Mouse (Mus musculus): ENCODE data around the gene Cbfa2t3.
A peak's percentile ranks its signal among the peaks of the same experiment; 100 is the strongest.

The Cbfa2t3 gene

DNA sequence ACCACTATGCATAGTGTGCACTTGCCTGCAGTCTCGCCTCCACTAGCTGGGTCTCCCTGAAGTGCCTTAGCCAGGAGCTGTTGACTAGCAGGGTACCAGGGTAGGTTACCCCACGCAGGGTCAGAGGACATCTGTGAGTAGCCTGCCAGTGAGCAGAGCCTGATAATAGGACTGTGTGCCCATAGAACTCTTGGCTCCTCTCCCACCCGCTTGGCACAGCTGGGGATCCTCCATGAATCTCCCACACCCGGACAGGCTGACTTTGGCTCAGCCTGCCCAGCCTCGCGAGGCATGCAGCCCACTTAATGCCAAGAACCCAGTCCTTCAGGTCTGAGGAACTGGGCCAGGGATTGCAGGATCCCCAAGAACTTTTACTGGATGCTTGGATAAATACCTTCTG is 7.9 kb downstream of the Cbfa2t3 start:
- DNase-seq (ENCODE audit: low spot score) = peak; percentile 34

DNA sequence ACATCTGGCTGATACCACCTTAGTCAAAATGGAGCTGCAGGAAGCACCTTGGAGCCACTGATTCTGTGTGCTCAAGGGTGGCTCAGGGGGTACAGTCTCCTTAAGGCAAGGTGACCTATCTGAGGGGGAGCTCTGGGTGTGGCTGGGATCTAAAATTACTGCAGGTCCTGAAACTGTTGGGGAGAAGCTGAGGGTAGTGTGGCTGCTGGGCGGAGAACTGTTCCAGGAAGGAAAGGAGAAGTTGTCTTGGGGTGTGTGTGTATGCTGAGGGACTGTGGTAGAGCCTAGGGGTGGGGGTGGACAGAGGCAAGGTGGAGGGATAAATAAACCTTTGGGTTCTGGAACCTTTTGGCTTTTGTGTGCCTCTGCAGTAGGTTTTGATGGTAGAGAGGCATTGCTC is 9.6 kb downstream of the Cbfa2t3 start:
- DNase-seq (ENCODE audit: low spot score) = no peak

GRCm38 (mm10) chr8:122686879-122687278 is 12.0 kb downstream of the Cbfa2t3 start:
- DNase-seq (ENCODE audit: low spot score) = no peak

DNA sequence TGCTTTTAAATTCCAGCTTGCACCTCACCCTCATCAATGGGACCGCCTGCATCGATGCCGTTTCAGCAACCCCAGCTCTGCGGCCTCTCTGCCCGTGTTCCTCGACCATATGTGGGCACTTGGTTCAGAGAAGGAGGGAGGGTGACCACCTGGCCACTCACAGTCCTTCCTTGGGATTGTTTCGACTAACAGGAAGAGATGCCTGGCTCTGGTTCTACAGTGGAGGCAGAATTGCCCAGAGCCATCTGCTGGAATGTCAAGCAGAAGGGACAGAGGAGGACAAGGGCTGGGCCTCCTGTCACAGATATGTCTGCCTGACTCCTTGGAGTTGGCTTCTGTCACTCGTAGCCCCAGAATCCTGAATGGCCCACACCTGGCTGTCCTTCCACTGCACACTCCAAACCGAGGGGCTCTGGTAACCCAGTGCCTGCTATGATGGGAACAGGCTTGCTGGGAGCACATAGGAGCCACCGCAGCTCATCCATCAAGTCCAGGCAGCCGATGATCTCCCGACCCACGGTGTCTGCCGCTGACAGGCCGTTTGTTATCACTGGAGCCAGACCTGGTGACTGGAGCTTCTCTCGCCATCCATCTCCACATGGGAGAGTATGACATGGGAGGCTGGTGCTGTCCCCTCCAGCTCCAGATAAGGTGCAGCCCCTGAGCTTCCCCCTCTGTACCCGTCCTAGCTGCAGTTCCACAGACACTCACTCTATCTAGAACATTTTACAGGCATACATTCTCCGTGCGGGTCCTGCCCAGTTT is 13.6 kb downstream of the Cbfa2t3 start:
- DNase-seq (ENCODE audit: low spot score) = no peak

GRCm38 (mm10) chr8:122682820-122683219 is 16.1 kb downstream of the Cbfa2t3 start:
- no peak for DNase-seq (ENCODE audit: low spot score)

- no peak for DNase-seq (ENCODE audit: low spot score)
Observed at GRCm38 (mm10) chr8:122680171-122680570, 18.7 kb downstream of the Cbfa2t3 start.

DNA sequence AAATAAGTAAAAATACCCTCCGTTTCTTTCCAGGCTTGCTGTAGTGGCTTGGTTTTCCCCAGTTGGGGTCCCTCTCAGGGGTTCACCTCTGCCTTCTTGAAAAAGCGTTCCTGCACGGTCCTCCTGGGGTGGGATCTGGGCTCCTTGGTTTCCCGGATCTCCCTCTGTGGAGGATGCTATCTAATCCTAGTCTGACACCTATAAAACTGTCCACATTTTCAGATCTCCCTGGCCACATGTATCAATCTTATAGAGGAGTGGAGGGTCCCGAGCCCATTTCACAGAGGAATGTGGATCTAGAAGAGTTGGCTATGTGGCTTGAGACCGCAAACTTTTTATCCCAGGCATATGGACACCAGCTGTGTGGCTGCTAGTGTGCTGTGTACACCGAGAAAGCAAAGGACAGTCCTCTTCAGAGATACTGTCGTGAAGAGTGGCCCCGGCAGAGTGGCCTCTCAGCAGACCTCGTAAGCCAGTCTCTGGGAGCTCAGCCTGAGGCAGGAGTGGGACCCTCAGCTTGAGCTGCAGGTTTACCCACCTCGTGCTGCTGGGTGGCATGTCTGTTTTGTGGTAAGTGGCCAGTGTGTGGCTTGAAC is 19.5 kb downstream of the Cbfa2t3 start:
- no peak for DNase-seq (ENCODE audit: low spot score)

GRCm38 (mm10) chr8:122678896-122679210 is 20.1 kb downstream of the Cbfa2t3 start:
- DNase-seq (ENCODE audit: low spot score) = no peak

DNA sequence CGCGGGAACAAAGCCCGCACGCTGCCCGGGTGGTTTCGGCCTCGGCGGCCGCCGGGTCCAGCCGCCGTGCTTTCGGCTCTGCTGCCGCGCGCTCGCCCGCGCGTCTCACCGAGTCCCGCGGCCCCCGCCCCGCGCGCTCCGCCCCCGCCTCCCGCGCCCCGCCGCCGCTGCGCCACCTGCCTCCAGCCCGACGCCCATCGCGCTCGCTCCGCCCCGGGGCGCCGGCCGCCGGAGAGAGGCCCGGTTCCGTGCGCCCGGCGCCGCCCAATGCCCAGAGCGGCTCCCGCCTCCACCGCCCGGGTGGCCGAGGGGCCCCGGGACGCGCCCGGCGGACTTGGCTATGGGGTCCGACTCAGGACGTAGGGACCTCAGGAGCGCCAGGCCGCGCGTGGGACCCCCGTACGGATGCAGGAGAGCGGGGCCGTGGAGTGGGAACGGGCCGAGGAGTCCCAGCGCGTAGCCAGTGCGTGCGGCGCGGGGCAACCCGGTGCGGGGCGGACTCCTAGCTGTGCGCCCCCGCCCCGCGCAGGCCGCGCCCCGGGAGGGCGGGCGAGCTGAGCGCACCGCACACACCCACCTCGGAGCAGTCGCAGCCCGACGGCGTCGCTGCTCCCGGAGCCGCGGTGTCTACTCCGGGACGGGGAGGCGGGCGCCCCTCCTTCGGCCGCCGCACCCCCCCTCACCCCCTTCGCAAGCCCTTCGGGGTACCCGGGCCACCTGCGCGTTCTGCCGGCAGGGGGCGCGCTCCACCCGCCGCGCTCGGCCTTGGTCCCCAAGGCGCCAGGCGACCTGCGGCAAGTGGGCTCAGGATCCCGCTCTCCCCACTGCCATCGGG is 20.6 kb downstream of the Cbfa2t3 start:
- peak; percentile 77 for DNase-seq (ENCODE audit: low spot score)

- DNase-seq (ENCODE audit: low spot score) = no peak
Observed at GRCm38 (mm10) chr8:122677481-122678021, 21.4 kb downstream of the Cbfa2t3 start.

DNA sequence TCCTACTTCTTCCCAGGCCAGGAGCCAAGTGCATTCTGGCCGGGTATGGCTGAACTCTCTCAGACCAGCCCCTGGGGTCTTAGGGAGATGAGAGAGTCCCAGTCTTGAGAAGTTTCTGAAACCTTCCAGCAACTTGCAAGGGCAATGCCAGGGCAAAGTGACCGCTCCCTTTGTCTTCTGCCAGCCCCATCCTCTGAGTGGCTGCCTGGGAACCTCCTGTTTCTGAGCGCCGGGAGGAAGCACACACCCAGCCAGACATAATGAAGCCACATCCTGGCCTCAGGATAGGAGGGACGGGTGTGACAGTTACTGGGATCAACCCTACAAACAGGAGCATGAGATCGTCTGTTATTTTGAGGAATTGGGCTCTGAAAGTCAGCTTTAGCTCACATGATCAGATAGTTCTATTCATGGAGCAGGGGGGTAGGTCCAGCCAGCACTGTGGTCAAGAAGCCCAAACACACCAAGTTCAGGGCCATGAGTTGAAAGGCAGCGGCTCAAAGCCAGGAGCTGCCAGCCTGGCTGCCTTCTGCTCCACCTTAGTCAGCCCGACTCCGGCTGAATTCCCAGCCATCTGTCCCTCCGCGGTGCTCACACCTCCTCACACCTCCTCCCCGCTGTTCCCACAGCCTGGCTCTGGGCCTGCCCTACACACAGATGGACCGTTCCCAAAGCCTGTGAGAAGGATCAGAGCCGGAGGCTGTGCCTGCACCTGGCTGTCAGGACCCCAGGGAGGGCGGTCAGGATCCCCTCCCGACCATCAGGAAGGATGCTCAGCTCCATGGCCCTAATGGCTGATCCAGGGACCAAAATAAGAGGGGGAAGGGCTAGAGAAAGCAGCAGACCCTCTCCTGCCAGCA is 22.1 kb downstream of the Cbfa2t3 start:
- peak; percentile 37 for DNase-seq (ENCODE audit: low spot score)

GRCm38 (mm10) chr8:122675596-122676420 is 23.1 kb downstream of the Cbfa2t3 start:
- no peak for DNase-seq (ENCODE audit: low spot score)

GRCm38 (mm10) chr8:122674999-122675398 is 23.9 kb downstream of the Cbfa2t3 start:
- no peak for DNase-seq (ENCODE audit: low spot score)

- no peak for DNase-seq (ENCODE audit: low spot score)
Observed at GRCm38 (mm10) chr8:122673989-122674388, 24.9 kb downstream of the Cbfa2t3 start.

DNA sequence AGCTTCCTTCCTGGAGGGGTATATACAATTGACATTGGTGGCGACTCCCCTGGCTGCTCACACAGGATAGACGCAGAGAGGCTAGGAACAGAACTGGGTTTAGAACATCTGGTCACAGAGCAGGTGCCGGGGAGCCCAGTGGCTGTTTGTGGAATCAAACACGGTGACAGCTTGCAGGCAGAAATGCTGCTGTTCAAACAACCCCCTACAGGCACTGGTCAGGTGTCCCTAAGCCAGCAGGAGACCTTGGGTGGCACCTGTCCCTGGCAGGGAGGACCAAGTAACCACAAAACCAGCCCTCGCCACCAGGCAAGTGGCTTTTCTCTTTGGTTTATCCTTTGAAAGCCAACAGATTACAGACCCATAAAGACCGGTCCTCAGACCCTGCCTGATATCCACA is 27.0 kb downstream of the Cbfa2t3 start:
- no peak for DNase-seq (ENCODE audit: low spot score)

DNA sequence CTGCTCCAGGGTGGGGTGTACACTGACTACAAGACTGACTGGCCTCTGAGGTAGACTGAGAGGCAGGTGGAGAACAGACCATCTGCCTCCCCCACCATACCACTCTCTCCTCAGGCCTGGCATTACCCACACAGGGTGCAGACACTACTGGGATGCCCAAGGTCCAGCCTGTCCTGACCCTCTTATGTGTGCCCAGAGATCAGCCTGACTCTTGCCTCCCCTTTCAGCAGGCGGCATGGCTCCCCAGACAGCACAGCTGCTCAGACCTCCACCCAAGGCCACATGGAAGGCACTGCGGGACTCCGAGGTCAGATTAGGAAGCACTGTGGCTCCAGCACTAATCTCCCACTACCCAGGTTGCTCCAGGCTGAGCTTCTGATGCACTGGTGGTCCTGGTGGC is 28.2 kb downstream of the Cbfa2t3 start:
- DNase-seq (ENCODE audit: low spot score) = peak; percentile 50

GRCm38 (mm10) chr8:122670001-122670400 is 28.9 kb downstream of the Cbfa2t3 start:
- no peak for DNase-seq (ENCODE audit: low spot score)

- no peak for DNase-seq (ENCODE audit: low spot score)
Observed at GRCm38 (mm10) chr8:122669370-122669769, 29.5 kb downstream of the Cbfa2t3 start.

GRCm38 (mm10) chr8:122667854-122668253 is 31.1 kb downstream of the Cbfa2t3 start:
- no peak for DNase-seq (ENCODE audit: low spot score)

- DNase-seq (ENCODE audit: low spot score) = no peak
Observed at GRCm38 (mm10) chr8:122666827-122667226, 32.1 kb downstream of the Cbfa2t3 start.

DNA sequence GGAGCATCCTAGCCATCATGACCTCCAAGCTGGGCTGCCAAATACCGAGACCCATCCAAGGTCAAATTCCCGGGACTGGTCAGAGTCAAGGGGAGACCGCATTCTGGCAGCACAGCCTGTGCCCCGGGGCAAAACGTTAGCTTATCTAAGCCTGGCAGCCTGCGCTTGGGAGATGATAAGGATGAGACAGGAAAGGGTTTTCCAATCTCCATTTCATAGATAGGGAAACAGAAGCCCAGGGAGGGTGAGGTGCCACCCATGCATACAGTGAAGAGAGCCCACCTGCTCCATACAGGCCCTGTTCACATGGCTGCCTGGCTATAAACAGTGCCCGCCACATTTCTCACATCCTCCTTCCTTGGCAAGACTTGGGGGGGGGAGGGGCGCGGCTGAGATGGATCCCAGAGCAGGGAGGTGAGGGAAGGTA is 32.6 kb downstream of the Cbfa2t3 start:
- peak; percentile 77 for DNase-seq (ENCODE audit: low spot score)
